Mouse (Mus musculus) bone marrow, adult 2 months (tissue): ENCODE measurements at regions not wholly inside any gene's neighbourhood (a gene's known extent, or its start where the extent isn't known, plus 50 kb on each side); places are given as distances from the start of the nearest gene placed in this dataset.

Experiments used
- H3K27ac ChIP-seq: fragments of 200-500 bp; 2 replicates; pipeline ENCODE4 v1.5.1; 2012; ENCODE audit warnings: low read depth, mild to moderate bottlenecking, control low read depth, inconsistent platforms, low read length; ENCODE audit not compliant: control insufficient read depth, poor library complexity, insufficient read depth
- H3K4me1 ChIP-seq: fragments of 200-500 bp; 2 replicates; pipeline ENCODE4 v1.6.1; 2011; ENCODE audit warnings: low read length; ENCODE audit not compliant: control insufficient read depth, insufficient read depth
- H3K4me3 ChIP-seq: fragments of 200-500 bp; replicated peaks from 2 replicates; pipeline ENCODE3; 2011; ENCODE audit warnings: mild to moderate bottlenecking, low read depth, low read length, control low read depth; ENCODE audit not compliant: control insufficient read depth
- CTCF ChIP-seq: fragments of 200-500 bp; IDR thresholded peaks from 2 replicates; pipeline ENCODE4 v1.5.1; 2011; ENCODE audit warnings: low read length, control low read depth; ENCODE audit not compliant: control insufficient read depth, insufficient read depth
- POLR2A ChIP-seq: fragments of 200-500 bp; IDR thresholded peaks from 2 replicates; pipeline ENCODE4 v1.6.1; 2011; ENCODE audit warnings: low read depth, mild to moderate bottlenecking, control low read depth, low read length, borderline replicate concordance; ENCODE audit not compliant: control insufficient read depth
- WGBS: fragments of 180-500 bp; shearing (Covaris S2); methylation state at CpG from one replicate; pipeline ENCODE4 v1.1.7; 2018; 5-methylcytosine and 5-hydroxymethylcytosine counted together

- H3K27ac ChIP-seq: no peak overlapping the region
- 81% methylated on average over 3 of the region's 3 CpGs for WGBS
- TF ChIP-seq CTCF (no peak), POLR2A (no peak)
- H3K4me3 ChIP-seq: no peak overlapping the region
- no peaks in the 10 kb centered on the region for H3K4me1 ChIP-seq
Observed at GRCm38 (mm10) chr2:128353457-128353856, 227.6 kb downstream of the Bcl2l11 start.

GRCm38 (mm10) chr2:128356326-128356725 is 230.5 kb downstream of the Bcl2l11 start:
- no peaks in the 10 kb centered on the region; the same call in 1 of the 2 replicates for H3K4me1 ChIP-seq
- H3K4me3 ChIP-seq: no peak overlapping the region
- WGBS: 82% methylated on average over 4 of the region's 4 CpGs
- no peak for TF ChIP-seq CTCF
- TF ChIP-seq POLR2A: no peak
- H3K27ac ChIP-seq: no peak overlapping the region

- Histone ChIP-seq H3K4me1 (no peaks in the 10 kb centered on the region; the same call in 1 of the 2 replicates), H3K4me3 (no peak overlapping the region), H3K27ac (no peak overlapping the region)
- TF ChIP-seq POLR2A (no peak), CTCF (no peak)
- WGBS: 82% methylated on average over 4 of the region's 4 CpGs
Observed at GRCm38 (mm10) chr2:128359106-128359505, 231.9 kb upstream of the Spdye4c start.

- H3K27ac ChIP-seq: no peak overlapping the region
Observed at GRCm38 (mm10) chr2:128360517-128360916, 230.5 kb upstream of the Spdye4c start.

GRCm38 (mm10) chr2:128361436-128361835 is 229.6 kb upstream of the Spdye4c start:
- Histone ChIP-seq H3K4me1 (peaks cover 3% of the 10 kb centered on the region), H3K4me3 (no peak overlapping the region), H3K27ac (no peak overlapping the region)
- 42% methylated on average over 1 of the region's 1 CpGs for WGBS
- TF ChIP-seq CTCF (no peak), POLR2A (no peak)

More at GRCm38 (mm10) chr2:128360517-128360916, 230.5 kb upstream of the Spdye4c start:
- no peak for TF ChIP-seq CTCF
- no peak for TF ChIP-seq POLR2A
- Histone ChIP-seq H3K4me3 (no peak overlapping the region), H3K4me1 (peaks cover 2% of the 10 kb centered on the region)
- WGBS: 72% methylated on average over 5 of the region's 5 CpGs

GRCm38 (mm10) chr2:128364161-128364560 is 226.8 kb upstream of the Spdye4c start:
- WGBS: 3% methylated on average over 14 of the region's 14 CpGs
- Histone ChIP-seq H3K4me1 (peaks cover 3% of the 10 kb centered on the region), H3K27ac (no peak overlapping the region), H3K4me3 (no peak overlapping the region)
- no peak for TF ChIP-seq POLR2A
- TF ChIP-seq CTCF: no peak

- no peak overlapping the region for H3K27ac ChIP-seq
- peaks cover 3% of the 10 kb centered on the region for H3K4me1 ChIP-seq
- TF ChIP-seq POLR2A (no peak), CTCF (no peak)
- WGBS: 62% methylated on average over 3 of the region's 3 CpGs
- no peak overlapping the region for H3K4me3 ChIP-seq
Observed at GRCm38 (mm10) chr2:128365004-128365403, 226.0 kb upstream of the Spdye4c start.

- TF ChIP-seq POLR2A (no peak), CTCF (no peak)
- Histone ChIP-seq H3K4me3 (no peak overlapping the region), H3K27ac (no peak overlapping the region), H3K4me1 (peaks cover 3% of the 10 kb centered on the region)
- WGBS: 31% methylated on average over 2 of the region's 2 CpGs
Observed at GRCm38 (mm10) chr2:128365775-128366174, 225.2 kb upstream of the Spdye4c start.
